Mouse (Mus musculus) limb, embryonic 13.5 days (tissue): ENCODE results near the gene Hepacam2. TPM values are rescaled to one million over a fixed set of nuclear protein-coding genes. Genes with fewer than 3 reads are reported as not detected.
"Not testable (repeated sequence)": the region's sequence is repeated elsewhere in the genome, so short reads cannot be mapped to it uniquely, and the experiment has no call there.

Experiments
- ATAC-seq: fragments of 200-750 bp; cut with Nextera tagmentation; 2 replicates; pipeline ENCODE4 v1.8.0; 2017; ENCODE audit warnings: low read depth, moderate number of reproducible peaks, moderate TSS enrichment; ENCODE audit not compliant: low FRiP score
- H3K27ac ChIP-seq: fragments of 300-500 bp; sonication (generic); 2 replicates; pipeline ENCODE4 v1.5.1; 2015; ENCODE audit warnings: inconsistent platforms, mild to moderate bottlenecking, moderate library complexity
- H3K27me3 ChIP-seq: fragments of 300-500 bp; sonication (generic); 2 replicates; pipeline ENCODE4 v1.6.1; 2015; ENCODE audit warnings: mild to moderate bottlenecking, inconsistent platforms
- H3K36me3 ChIP-seq: fragments of 300-500 bp; sonication (generic); 2 replicates; pipeline ENCODE4 v1.6.1; 2015; ENCODE audit warnings: inconsistent platforms, mild to moderate bottlenecking, moderate library complexity
- H3K4me1 ChIP-seq: fragments of 300-500 bp; sonication (generic); 2 replicates; pipeline ENCODE4 v1.6.1; 2015; ENCODE audit warnings: inconsistent platforms
- H3K4me2 ChIP-seq: fragments of 300-500 bp; sonication (generic); replicated peaks from 2 replicates; pipeline ENCODE4 v1.6.1; 2015; ENCODE audit warnings: inconsistent platforms, mild to moderate bottlenecking, moderate library complexity
- H3K4me3 ChIP-seq: fragments of 300-500 bp; sonication (generic); 2 replicates; pipeline ENCODE4 v1.5.1; 2015; ENCODE audit warnings: moderate library complexity, mild to moderate bottlenecking, inconsistent platforms
- H3K9ac ChIP-seq: fragments of 300-500 bp; sonication (generic); 2 replicates; pipeline ENCODE4 v1.6.1; 2015; ENCODE audit warnings: mild to moderate bottlenecking, inconsistent platforms
- H3K9me3 ChIP-seq: fragments of 300-500 bp; sonication (generic); 2 replicates; pipeline ENCODE4 v1.6.1; 2016; ENCODE audit warnings: inconsistent platforms
- WGBS: fragments of 180-500 bp; shearing (Covaris S2); methylation state at CpG from one replicate; pipeline ENCODE4 v1.1.7; 2015; 5-methylcytosine and 5-hydroxymethylcytosine counted together
- polyA plus RNA-seq: library from polyadenylated mRNA; unstranded; fragments of >200 nt; fragmentation: Nextera tagmentation; extraction: Ambion mirVana; gene quantifications from 2 replicates; pipeline ENCODE4 v1.2.1, GENCODE M21; 2015

The Hepacam2 gene
- polyA plus RNA-seq, 1 experiment from 2014 or later, result 0.08 TPM

GRCm38 (mm10) chr6:3455944-3456536, 42.1 kb downstream of the Hepacam2 start:
- WGBS, result 63% methylated on average over 11 of the region's 11 CpGs
- ATAC-seq, result no peak
- Histone ChIP-seq H3K27me3 (no peaks in the 10 kb centered on the region), H3K27ac (no peak overlapping the region), H3K9ac (no peak overlapping the region), H3K9me3 (no peaks in the 10 kb centered on the region), H3K4me3 (no peak overlapping the region), H3K4me1 (no peaks in the 10 kb centered on the region), H3K4me2 (no peak overlapping the region), H3K36me3 (no peaks in the 10 kb centered on the region)

- Histone ChIP-seq H3K9ac (no peak overlapping the region), H3K27me3 (no peaks in the 10 kb centered on the region), H3K4me1 (no peaks in the 10 kb centered on the region), H3K9me3 (no peaks in the 10 kb centered on the region), H3K4me3 (no peak overlapping the region), H3K27ac (no peak overlapping the region), H3K4me2 (no peak overlapping the region), H3K36me3 (no peaks in the 10 kb centered on the region)
- WGBS, result 28% methylated on average over 5 of the region's 5 CpGs
- ATAC-seq, result no peak
These were observed 43.7 kb downstream of the Hepacam2 start for GRCm38 (mm10) chr6:3454421-3454820.

- no peak overlapping the region for H3K9ac ChIP-seq
- no peaks in the 10 kb centered on the region for H3K27me3 ChIP-seq
- no peak overlapping the region for H3K4me3 ChIP-seq
- H3K4me1 ChIP-seq, result no peaks in the 10 kb centered on the region
- ATAC-seq, result peak; percentile 69
- 4% methylated on average over 5 of the region's 5 CpGs for WGBS
- no peak overlapping the region for H3K27ac ChIP-seq
- no peaks in the 10 kb centered on the region for H3K9me3 ChIP-seq
- H3K4me2 ChIP-seq, result no peak overlapping the region
- no peaks in the 10 kb centered on the region for H3K36me3 ChIP-seq
These were observed 50.7 kb downstream of the Hepacam2 start for GRCm38 (mm10) chr6:3447404-3447803.

- ATAC-seq, result no peak
- no peak overlapping the region for H3K4me2 ChIP-seq
- 29% methylated on average over 1 of the region's 1 CpGs for WGBS
These were observed 54.2 kb downstream of the Hepacam2 start for GRCm38 (mm10) chr6:3443905-3444304.

GRCm38 (mm10) chr6:3436087-3436486, 62.0 kb downstream of the Hepacam2 start:
- Histone ChIP-seq H3K4me3 (no peak overlapping the region), H3K27ac (no peak overlapping the region), H3K4me2 (no peak overlapping the region), H3K9me3 (no peaks in the 10 kb centered on the region), H3K36me3 (no peaks in the 10 kb centered on the region), H3K9ac (no peak overlapping the region), H3K4me1 (no peaks in the 10 kb centered on the region), H3K27me3 (no peaks in the 10 kb centered on the region)
- ATAC-seq, result no peak

More at GRCm38 (mm10) chr6:3443905-3444304, 54.2 kb downstream of the Hepacam2 start:
- H3K9ac ChIP-seq, result no peak overlapping the region
- no peaks in the 10 kb centered on the region for H3K4me1 ChIP-seq
- H3K27ac ChIP-seq, result no peak overlapping the region
- H3K27me3 ChIP-seq, result no peaks in the 10 kb centered on the region
- H3K4me3 ChIP-seq, result no peak overlapping the region
- no peaks in the 10 kb centered on the region for H3K36me3 ChIP-seq
- no peaks in the 10 kb centered on the region for H3K9me3 ChIP-seq

GRCm38 (mm10) chr6:3430976-3431375, 67.1 kb downstream of the Hepacam2 start:
- 93% methylated on average over 2 of the region's 2 CpGs for WGBS
- not testable (repeated sequence) for ATAC-seq, H3K36me3 ChIP-seq, H3K4me3 ChIP-seq, H3K27ac ChIP-seq, H3K9me3 ChIP-seq, H3K9ac ChIP-seq, H3K4me1 ChIP-seq, H3K4me2 ChIP-seq, H3K27me3 ChIP-seq

GRCm38 (mm10) chr6:3427047-3427446, 71.1 kb downstream of the Hepacam2 start:
- WGBS, result 85% methylated on average over 1 of the region's 1 CpGs
- H3K9me3 ChIP-seq, result no peaks in the 10 kb centered on the region

GRCm38 (mm10) chr6:3425333-3425732, 72.8 kb downstream of the Hepacam2 start:
- not testable (repeated sequence) for H3K27me3 ChIP-seq, ATAC-seq, H3K27ac ChIP-seq, H3K4me2 ChIP-seq, H3K9me3 ChIP-seq, H3K4me1 ChIP-seq, H3K4me3 ChIP-seq, H3K9ac ChIP-seq, H3K36me3 ChIP-seq

More at GRCm38 (mm10) chr6:3427047-3427446, 71.1 kb downstream of the Hepacam2 start:
- no peaks in the 10 kb centered on the region for H3K4me1 ChIP-seq
- no peaks in the 10 kb centered on the region for H3K36me3 ChIP-seq
- no peak overlapping the region for H3K4me3 ChIP-seq
- no peak for ATAC-seq
- H3K27me3 ChIP-seq, result no peaks in the 10 kb centered on the region
- H3K4me2 ChIP-seq, result no peak overlapping the region
- H3K9ac ChIP-seq, result no peak overlapping the region
- H3K27ac ChIP-seq, result no peak overlapping the region

GRCm38 (mm10) chr6:3424613-3425277, 73.4 kb downstream of the Hepacam2 start:
- WGBS, result 15% methylated on average over 1 of the region's 4 CpGs
- H3K27ac ChIP-seq, H3K27me3 ChIP-seq, H3K4me1 ChIP-seq, H3K9me3 ChIP-seq, ATAC-seq, H3K4me3 ChIP-seq, H3K9ac ChIP-seq, H3K4me2 ChIP-seq, H3K36me3 ChIP-seq: not testable (repeated sequence)

Other genes starting within 250 kb of the Hepacam2 start
- gene Samd9l, start 98.7 kb downstream of the Hepacam2 start, polyA plus RNA-seq, result 1.1 and 1.2 TPM in 2 replicates
- 32.5 and 34.0 TPM in 2 replicates for gene Vps50, start 84 bp upstream of the Hepacam2 start, polyA plus RNA-seq